Comparison of ENCODE assay signal across 17 mouse cellular contexts in the genomic region with DNA sequence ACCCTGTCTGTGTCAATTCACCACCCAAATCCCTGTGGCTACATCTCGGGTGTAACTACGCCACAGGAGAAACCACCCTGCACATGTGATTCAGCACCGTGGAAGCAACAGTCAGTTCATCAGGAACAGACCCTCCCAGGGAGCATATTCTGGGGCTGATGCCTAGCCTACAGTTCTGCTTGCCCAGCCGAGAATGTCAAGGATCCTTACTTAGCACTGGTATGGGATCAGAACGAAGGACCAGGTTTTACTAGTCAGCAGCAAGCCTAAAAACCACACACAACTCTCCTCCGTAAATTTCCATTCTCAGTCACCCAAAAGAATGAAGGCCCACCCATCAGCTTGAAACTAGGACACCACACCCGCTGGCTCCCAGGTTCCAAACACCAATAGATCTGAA. TPM values are rescaled to one million over a fixed set of nuclear protein-coding genes. Genes with fewer than 3 reads are reported as not detected.
"Had no signal": no experiment of that assay in that cellular context is flagged by ENCODE, and none has a peak within 500 bp of the region (broad histone marks: within the 10 kb centered on the region; RNA-seq: fewer than 3 reads in every experiment).

No protein-coding gene starts in this region.

- H3K27me3 ChIP-seq: limb, embryonic 12.5 days; lung, embryonic 15.5 days; midbrain, embryonic 13.5 days had no signal

- H3K36me3 ChIP-seq: lung, embryonic 15.5 days; midbrain, embryonic 13.5 days had no signal

- DNase-seq: kidney, adult 18-20 months; kidney, postnatal 10 days; kidney, postnatal 4 days; right cerebral cortex, postnatal 25 days; thymus, postnatal 4 days had no signal

- H3K4me2 ChIP-seq: limb, embryonic 12.5 days; lung, embryonic 15.5 days; midbrain, embryonic 13.5 days had no signal

- H3K9ac ChIP-seq: limb, embryonic 12.5 days; lung, embryonic 15.5 days; midbrain, embryonic 13.5 days had no signal

- H3K27ac ChIP-seq: layer of hippocampus, adult 2 months; limb, embryonic 12.5 days; lung, embryonic 15.5 days; midbrain, embryonic 13.5 days; stomach, postnatal 0 days had no signal

- ATAC-seq: midbrain, embryonic 13.5 days had no signal

- H3K4me3 ChIP-seq: layer of hippocampus, adult 2 months; limb, embryonic 12.5 days; lung, embryonic 15.5 days; midbrain, embryonic 13.5 days had no signal

- H3K9me3 ChIP-seq: limb, embryonic 12.5 days; lung, embryonic 15.5 days; midbrain, embryonic 13.5 days had no signal

RNA-seq across cellular contexts. Expression of a gene that starts 51.1 kb away (rescaled TPM):
- total RNA-seq: layer of hippocampus, adult 2 months; layer of hippocampus, postnatal 10 days; left cerebral cortex, postnatal 36 days; liver, adult 2 months; megakaryocyte-erythroid progenitor cell, adult 5-6 weeks had no signal
- polyA plus RNA-seq: kidney, embryonic 14.5 days; limb, embryonic 12.5 days; lung, embryonic 15.5 days; midbrain, embryonic 13.5 days; neural tube, embryonic 14.5 days; small intestine, adult 2 months; stomach, postnatal 0 days had no signal
